Mouse (Mus musculus): ENCODE measurements around the gene Lmln. TPM values are rescaled to one million over a fixed set of nuclear protein-coding genes. Genes with fewer than 3 reads are reported as not detected.

The Lmln gene
- 7.3 and 10.8 TPM in 2 replicates for polyA plus RNA-seq (2012; rRNA removed)

GRCm38 (mm10) chr16:33062024-33062681, at the start of gene Lmln:
Gene Lmln (plus strand): TSS chr16:33062521.
- TF ChIP-seq CTCF (IDR thresholded peaks at IDR 0.05; ENCODE audit: control insufficient read depth, insufficient read depth, insufficient replicate concordance, low read depth, low read length) (peak; percentile 7; the same call in 1 of the 2 replicates), POLR2A (IDR thresholded peaks at IDR 0.05; ENCODE audit: control insufficient read depth, low read depth, low read length) (peak; percentile 87)
- Histone ChIP-seq H3K4me3 (ENCODE audit: control insufficient read depth, low read depth, low read length) (peak within 1 kb of the TSS; percentile 87), H3K4me1 (ENCODE audit: control insufficient read depth, insufficient read depth, low read length) (peaks cover 4% of the 10 kb centered on the region), H3K27ac (ENCODE audit: control insufficient read depth, insufficient read depth, low read depth, low read length) (peak within 1 kb of the TSS; percentile 82), H3K36me3 (ENCODE audit: control insufficient read depth, insufficient read depth, low read length) (peaks cover 3% of the 10 kb centered on the region), H3K27me3 (ENCODE audit: control insufficient read depth, insufficient read depth, low read length) (no peaks in the 10 kb centered on the region)

- no peak for TF ChIP-seq CTCF (IDR thresholded peaks at IDR 0.05; ENCODE audit: control insufficient read depth, insufficient read depth, insufficient replicate concordance, low read depth, low read length)
- no peak for TF ChIP-seq POLR2A (IDR thresholded peaks at IDR 0.05; ENCODE audit: control insufficient read depth, low read depth, low read length)
- Histone ChIP-seq H3K4me3 (ENCODE audit: control insufficient read depth, low read depth, low read length) (no peak overlapping the region), H3K36me3 (ENCODE audit: control insufficient read depth, insufficient read depth, low read length) (peaks cover 4% of the 10 kb centered on the region)
These were observed 48.5 kb upstream of the Lmln start for GRCm38 (mm10) chr16:33013801-33014200.

GRCm38 (mm10) chr16:33014921-33015320, 47.4 kb upstream of the Lmln start:
- TF ChIP-seq CTCF (IDR thresholded peaks at IDR 0.05; ENCODE audit: control insufficient read depth, insufficient read depth, insufficient replicate concordance, low read depth, low read length) (no peak), POLR2A (IDR thresholded peaks at IDR 0.05; ENCODE audit: control insufficient read depth, low read depth, low read length) (no peak)
- Histone ChIP-seq H3K27me3 (ENCODE audit: control insufficient read depth, insufficient read depth, low read length) (no peaks in the 10 kb centered on the region), H3K27ac (ENCODE audit: control insufficient read depth, insufficient read depth, low read depth, low read length) (no peak overlapping the region), H3K4me3 (ENCODE audit: control insufficient read depth, low read depth, low read length) (no peak overlapping the region), H3K4me1 (ENCODE audit: control insufficient read depth, insufficient read depth, low read length) (no peaks in the 10 kb centered on the region), H3K36me3 (ENCODE audit: control insufficient read depth, insufficient read depth, low read length) (peaks cover 4% of the 10 kb centered on the region)

More at GRCm38 (mm10) chr16:33013801-33014200, 48.5 kb upstream of the Lmln start:
- H3K27me3 ChIP-seq (ENCODE audit: control insufficient read depth, insufficient read depth, low read length): no peaks in the 10 kb centered on the region
- no peaks in the 10 kb centered on the region for H3K4me1 ChIP-seq (ENCODE audit: control insufficient read depth, insufficient read depth, low read length)
- H3K27ac ChIP-seq (ENCODE audit: control insufficient read depth, insufficient read depth, low read depth, low read length): no peak overlapping the region

- no peak for TF ChIP-seq CTCF (IDR thresholded peaks at IDR 0.05; ENCODE audit: control insufficient read depth, insufficient read depth, insufficient replicate concordance, low read depth, low read length)
- no peak for TF ChIP-seq POLR2A (IDR thresholded peaks at IDR 0.05; ENCODE audit: control insufficient read depth, low read depth, low read length)
- Histone ChIP-seq H3K27me3 (ENCODE audit: control insufficient read depth, insufficient read depth, low read length) (no peaks in the 10 kb centered on the region), H3K27ac (ENCODE audit: control insufficient read depth, insufficient read depth, low read depth, low read length) (no peak overlapping the region), H3K4me3 (ENCODE audit: control insufficient read depth, low read depth, low read length) (no peak overlapping the region), H3K4me1 (ENCODE audit: control insufficient read depth, insufficient read depth, low read length) (no peaks in the 10 kb centered on the region), H3K36me3 (ENCODE audit: control insufficient read depth, insufficient read depth, low read length) (peaks cover 4% of the 10 kb centered on the region)
These were observed 46.9 kb upstream of the Lmln start for GRCm38 (mm10) chr16:33015396-33015907.

GRCm38 (mm10) chr16:33015986-33016385, 46.3 kb upstream of the Lmln start:
- no peak overlapping the region for H3K4me3 ChIP-seq (ENCODE audit: control insufficient read depth, low read depth, low read length)
- no peaks in the 10 kb centered on the region for H3K4me1 ChIP-seq (ENCODE audit: control insufficient read depth, insufficient read depth, low read length)
- peaks cover 4% of the 10 kb centered on the region for H3K36me3 ChIP-seq (ENCODE audit: control insufficient read depth, insufficient read depth, low read length)
- H3K27ac ChIP-seq (ENCODE audit: control insufficient read depth, insufficient read depth, low read depth, low read length): no peak overlapping the region
- H3K27me3 ChIP-seq (ENCODE audit: control insufficient read depth, insufficient read depth, low read length): no peaks in the 10 kb centered on the region
- no peak for TF ChIP-seq POLR2A (IDR thresholded peaks at IDR 0.05; ENCODE audit: control insufficient read depth, low read depth, low read length)
- no peak for TF ChIP-seq CTCF (IDR thresholded peaks at IDR 0.05; ENCODE audit: control insufficient read depth, insufficient read depth, insufficient replicate concordance, low read depth, low read length)

GRCm38 (mm10) chr16:33017677-33018349, 44.5 kb upstream of the Lmln start:
- H3K4me1 ChIP-seq (ENCODE audit: control insufficient read depth, insufficient read depth, low read length): no peaks in the 10 kb centered on the region
- peaks cover 4% of the 10 kb centered on the region for H3K36me3 ChIP-seq (ENCODE audit: control insufficient read depth, insufficient read depth, low read length)
- no peak overlapping the region for H3K4me3 ChIP-seq (ENCODE audit: control insufficient read depth, low read depth, low read length)
- H3K27ac ChIP-seq (ENCODE audit: control insufficient read depth, insufficient read depth, low read depth, low read length): no peak overlapping the region
- no peaks in the 10 kb centered on the region for H3K27me3 ChIP-seq (ENCODE audit: control insufficient read depth, insufficient read depth, low read length)
- TF ChIP-seq POLR2A (IDR thresholded peaks at IDR 0.05; ENCODE audit: control insufficient read depth, low read depth, low read length) (no peak), CTCF (IDR thresholded peaks at IDR 0.05; ENCODE audit: control insufficient read depth, insufficient read depth, insufficient replicate concordance, low read depth, low read length) (no peak)

GRCm38 (mm10) chr16:33019117-33019770, 43.1 kb upstream of the Lmln start:
- Histone ChIP-seq H3K4me1 (ENCODE audit: control insufficient read depth, insufficient read depth, low read length) (no peaks in the 10 kb centered on the region), H3K36me3 (ENCODE audit: control insufficient read depth, insufficient read depth, low read length) (no peaks in the 10 kb centered on the region; the same call in 1 of the 2 replicates), H3K27me3 (ENCODE audit: control insufficient read depth, insufficient read depth, low read length) (no peaks in the 10 kb centered on the region), H3K27ac (ENCODE audit: control insufficient read depth, insufficient read depth, low read depth, low read length) (no peak overlapping the region), H3K4me3 (ENCODE audit: control insufficient read depth, low read depth, low read length) (no peak overlapping the region)
- TF ChIP-seq POLR2A (IDR thresholded peaks at IDR 0.05; ENCODE audit: control insufficient read depth, low read depth, low read length): 0 out of 2 replicates have a peak, but pooled peaks have one; percentile 17
- TF ChIP-seq CTCF (IDR thresholded peaks at IDR 0.05; ENCODE audit: control insufficient read depth, insufficient read depth, insufficient replicate concordance, low read depth, low read length): no peak

Measured in testis, adult 2 months (tissue).